Mouse (Mus musculus): ENCODE data around the gene C530025M09Rik. TPM values are rescaled to one million over a fixed set of nuclear protein-coding genes. Genes with fewer than 3 reads are reported as not detected.

The C530025M09Rik gene
- polyA plus RNA-seq (2014; fragmentation: Nextera tagmentation; extraction: Ambion mirVana), result not detected in 2 replicates

DNA sequence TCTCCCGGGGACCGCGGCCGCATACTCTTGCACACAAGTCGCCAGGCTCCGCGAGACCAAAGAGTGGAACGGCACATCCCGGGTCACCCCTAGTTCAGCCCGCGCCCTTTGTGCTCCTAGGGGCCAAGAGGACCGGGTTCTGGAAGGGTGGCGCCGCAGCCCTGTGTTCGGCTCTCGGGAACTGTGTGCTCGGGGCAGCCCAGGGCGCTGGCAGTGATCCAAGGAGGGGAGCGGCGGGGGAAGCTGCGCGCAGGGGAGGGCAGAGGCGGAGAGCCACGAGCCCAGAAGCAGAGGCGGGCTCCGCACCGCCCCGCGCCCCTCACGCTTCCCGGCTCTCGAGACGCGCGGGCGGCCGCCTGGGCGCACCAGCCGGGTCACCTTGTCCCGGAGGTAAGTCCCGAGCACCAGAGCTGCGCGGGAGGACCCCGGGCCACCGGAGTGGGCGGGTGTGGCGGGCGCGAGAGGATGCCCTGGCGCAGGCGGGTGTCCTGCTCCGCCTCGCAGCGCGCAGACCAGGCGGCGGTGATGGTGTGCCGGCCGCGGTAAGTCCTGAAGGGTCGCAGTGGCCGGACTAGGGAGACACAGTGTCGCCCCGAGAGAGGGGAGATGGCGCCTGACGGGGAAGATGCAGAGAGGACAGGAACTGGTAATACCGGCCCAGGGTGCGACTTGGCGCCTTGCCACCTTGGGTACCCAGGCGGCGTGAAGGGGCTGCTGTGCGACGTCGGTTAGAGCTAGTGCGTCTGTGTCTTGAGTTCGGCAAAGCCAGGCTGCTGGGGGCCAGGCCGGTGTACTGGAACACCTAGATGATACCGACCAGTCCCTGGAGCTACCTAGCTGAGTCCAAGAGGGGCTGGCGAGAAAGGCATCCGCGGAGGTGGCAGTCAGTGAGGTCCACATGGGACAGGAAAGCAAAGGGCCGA is at the start of gene C530025M09Rik:
TSS of gene C530025M09Rik (minus strand) at position 678 of the 923 bp plus-strand sequence.
- Histone ChIP-seq H3K27ac (replicated peaks in 1 of 2; ENCODE audit: control insufficient read depth in 1 of 2, insufficient read depth in 1 of 2, low read depth in 2 of 2, low read length in 2 of 2) (no peak within 1 kb of the TSS), H3K9me3 (ENCODE audit: control insufficient read depth, low read length) (no peaks in the 10 kb centered on the region), H3K27me3 (ENCODE audit: control insufficient read depth, insufficient read depth, low read length) (peaks cover 50% of the 10 kb centered on the region), H3K9ac (ENCODE audit: low read length) (peak within 1 kb of the TSS; percentile 54), H3K4me3 (ENCODE audit: control insufficient read depth in 1 of 2, insufficient read depth in 1 of 2, low read depth in 1 of 2, low read length in 2 of 2) (peak within 1 kb of the TSS; percentile 50 to 55), H3K4me1 (ENCODE audit: control insufficient read depth in 2 of 2, insufficient read depth in 2 of 2, low read length in 2 of 2) (peaks cover 11 to 14% of the 10 kb centered on the region in 2 experiments), H3K4me2 (ENCODE audit: low read length) (peak within 1 kb of the TSS; percentile 94), H3K36me3 (ENCODE audit: control insufficient read depth, insufficient read depth, low read length) (no peaks in the 10 kb centered on the region)
- WGBS, result under 1% methylated on average over 80 of the region's 82 CpGs
- ATAC-seq (ENCODE audit: insufficient number of reproducible peaks, insufficient read depth, low FRiP score, low read depth), result peak; percentile 58; the same call in 1 of the 2 replicates

DNA sequence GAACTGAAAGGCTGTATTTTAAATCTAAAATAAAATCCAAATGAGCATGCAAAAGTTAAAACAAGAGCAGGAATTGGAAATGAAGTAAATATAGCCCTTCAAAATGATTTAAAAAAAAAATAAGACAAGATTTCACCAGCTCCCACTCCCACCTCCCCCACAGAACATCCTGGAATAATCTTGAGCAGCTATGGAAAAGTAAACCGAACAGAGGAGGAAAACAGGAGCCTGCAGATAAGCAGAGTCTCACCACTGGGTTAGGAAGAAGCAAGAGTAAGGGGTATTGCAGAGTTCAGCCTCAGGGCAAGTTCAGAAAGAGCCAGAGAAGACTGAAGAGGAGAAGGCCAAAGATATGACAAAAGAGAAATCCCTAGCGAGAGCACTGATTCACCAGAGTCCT is 46.9 kb upstream of the C530025M09Rik start:
- Histone ChIP-seq H3K9ac (ENCODE audit: low read length) (no peak overlapping the region), H3K4me1 (ENCODE audit: control insufficient read depth in 2 of 2, insufficient read depth in 2 of 2, low read length in 2 of 2) (peaks cover 0 to 2% of the 10 kb centered on the region in 2 experiments; a peak in 1 of 4 replicates), H3K27me3 (ENCODE audit: control insufficient read depth, insufficient read depth, low read length) (no peaks in the 10 kb centered on the region), H3K27ac (replicated peaks in 1 of 2; ENCODE audit: control insufficient read depth in 1 of 2, insufficient read depth in 1 of 2, low read depth in 2 of 2, low read length in 2 of 2) (no peak overlapping the region), H3K36me3 (ENCODE audit: control insufficient read depth, insufficient read depth, low read length) (no peaks in the 10 kb centered on the region), H3K9me3 (ENCODE audit: control insufficient read depth, low read length) (no peaks in the 10 kb centered on the region), H3K4me2 (ENCODE audit: low read length) (no peak overlapping the region), H3K4me3 (ENCODE audit: control insufficient read depth in 1 of 2, insufficient read depth in 1 of 2, low read depth in 1 of 2, low read length in 2 of 2) (no peak overlapping the region)
- no peak for ATAC-seq (ENCODE audit: insufficient number of reproducible peaks, insufficient read depth, low FRiP score, low read depth)
- 26% methylated on average over 2 of the region's 2 CpGs for WGBS

- Histone ChIP-seq H3K9ac (ENCODE audit: low read length) (no peak overlapping the region), H3K4me1 (ENCODE audit: control insufficient read depth in 2 of 2, insufficient read depth in 2 of 2, low read length in 2 of 2) (peaks cover 0 to 2% of the 10 kb centered on the region in 2 experiments; a peak in 1 of 4 replicates), H3K27me3 (ENCODE audit: control insufficient read depth, insufficient read depth, low read length) (no peaks in the 10 kb centered on the region), H3K36me3 (ENCODE audit: control insufficient read depth, insufficient read depth, low read length) (no peaks in the 10 kb centered on the region), H3K9me3 (ENCODE audit: control insufficient read depth, low read length) (no peaks in the 10 kb centered on the region), H3K27ac (replicated peaks in 1 of 2; ENCODE audit: control insufficient read depth in 1 of 2, insufficient read depth in 1 of 2, low read depth in 2 of 2, low read length in 2 of 2) (no peak overlapping the region), H3K4me2 (ENCODE audit: low read length) (no peak overlapping the region), H3K4me3 (ENCODE audit: control insufficient read depth in 1 of 2, insufficient read depth in 1 of 2, low read depth in 1 of 2, low read length in 2 of 2) (no peak overlapping the region)
- peak; percentile 39; the same call in 1 of the 2 replicates for ATAC-seq (ENCODE audit: insufficient number of reproducible peaks, insufficient read depth, low FRiP score, low read depth)
- WGBS, result 51% methylated on average over 3 of the region's 3 CpGs
These were observed 42.3 kb upstream of the C530025M09Rik start for GRCm38 (mm10) chr2:149873346-149873745.

- 83% methylated on average over 4 of the region's 4 CpGs for WGBS
- Histone ChIP-seq H3K9ac (ENCODE audit: low read length) (no peak overlapping the region), H3K4me1 (ENCODE audit: control insufficient read depth in 2 of 2, insufficient read depth in 2 of 2, low read length in 2 of 2) (peaks cover 0 to 2% of the 10 kb centered on the region in 2 experiments; a peak in 1 of 4 replicates), H3K27ac (replicated peaks in 1 of 2; ENCODE audit: control insufficient read depth in 1 of 2, insufficient read depth in 1 of 2, low read depth in 2 of 2, low read length in 2 of 2) (no peak overlapping the region), H3K4me3 (ENCODE audit: control insufficient read depth in 1 of 2, insufficient read depth in 1 of 2, low read depth in 1 of 2, low read length in 2 of 2) (no peak overlapping the region), H3K36me3 (ENCODE audit: control insufficient read depth, insufficient read depth, low read length) (no peaks in the 10 kb centered on the region), H3K27me3 (ENCODE audit: control insufficient read depth, insufficient read depth, low read length) (no peaks in the 10 kb centered on the region), H3K9me3 (ENCODE audit: control insufficient read depth, low read length) (no peaks in the 10 kb centered on the region), H3K4me2 (ENCODE audit: low read length) (no peak overlapping the region)
- ATAC-seq (ENCODE audit: insufficient number of reproducible peaks, insufficient read depth, low FRiP score, low read depth), result no peak
These were observed 41.5 kb upstream of the C530025M09Rik start for GRCm38 (mm10) chr2:149872496-149872895.

GRCm38 (mm10) chr2:149870496-149870895 is 39.5 kb upstream of the C530025M09Rik start:
- ATAC-seq (ENCODE audit: insufficient number of reproducible peaks, insufficient read depth, low FRiP score, low read depth), result no peak
- Histone ChIP-seq H3K4me3 (ENCODE audit: control insufficient read depth in 1 of 2, insufficient read depth in 1 of 2, low read depth in 1 of 2, low read length in 2 of 2) (no peak overlapping the region), H3K36me3 (ENCODE audit: control insufficient read depth, insufficient read depth, low read length) (no peaks in the 10 kb centered on the region), H3K9ac (ENCODE audit: low read length) (no peak overlapping the region), H3K27ac (replicated peaks in 1 of 2; ENCODE audit: control insufficient read depth in 1 of 2, insufficient read depth in 1 of 2, low read depth in 2 of 2, low read length in 2 of 2) (no peak overlapping the region), H3K4me1 (ENCODE audit: control insufficient read depth in 2 of 2, insufficient read depth in 2 of 2, low read length in 2 of 2) (peaks cover 0 to 2% of the 10 kb centered on the region in 2 experiments; a peak in 1 of 4 replicates), H3K27me3 (ENCODE audit: control insufficient read depth, insufficient read depth, low read length) (no peaks in the 10 kb centered on the region), H3K9me3 (ENCODE audit: control insufficient read depth, low read length) (no peaks in the 10 kb centered on the region), H3K4me2 (ENCODE audit: low read length) (no peak overlapping the region)
- WGBS, result 73% methylated on average over 2 of the region's 2 CpGs

- no peak overlapping the region for H3K9ac ChIP-seq (ENCODE audit: low read length)
- no peak overlapping the region for H3K4me2 ChIP-seq (ENCODE audit: low read length)
- no peaks in the 10 kb centered on the region for H3K27me3 ChIP-seq (ENCODE audit: control insufficient read depth, insufficient read depth, low read length)
- no peaks in the 10 kb centered on the region for H3K4me1 ChIP-seq (ENCODE audit: control insufficient read depth in 2 of 2, insufficient read depth in 2 of 2, low read length in 2 of 2)
- no peak overlapping the region for H3K27ac ChIP-seq (replicated peaks in 1 of 2; ENCODE audit: control insufficient read depth in 1 of 2, insufficient read depth in 1 of 2, low read depth in 2 of 2, low read length in 2 of 2)
- H3K4me3 ChIP-seq (ENCODE audit: control insufficient read depth in 1 of 2, insufficient read depth in 1 of 2, low read depth in 1 of 2, low read length in 2 of 2), result no peak overlapping the region
- 71% methylated on average over 5 of the region's 5 CpGs for WGBS
- no peaks in the 10 kb centered on the region for H3K9me3 ChIP-seq (ENCODE audit: control insufficient read depth, low read length)
- no peak for ATAC-seq (ENCODE audit: insufficient number of reproducible peaks, insufficient read depth, low FRiP score, low read depth)
- no peaks in the 10 kb centered on the region for H3K36me3 ChIP-seq (ENCODE audit: control insufficient read depth, insufficient read depth, low read length)
These were observed 35.0 kb upstream of the C530025M09Rik start for GRCm38 (mm10) chr2:149865914-149866435.

DNA sequence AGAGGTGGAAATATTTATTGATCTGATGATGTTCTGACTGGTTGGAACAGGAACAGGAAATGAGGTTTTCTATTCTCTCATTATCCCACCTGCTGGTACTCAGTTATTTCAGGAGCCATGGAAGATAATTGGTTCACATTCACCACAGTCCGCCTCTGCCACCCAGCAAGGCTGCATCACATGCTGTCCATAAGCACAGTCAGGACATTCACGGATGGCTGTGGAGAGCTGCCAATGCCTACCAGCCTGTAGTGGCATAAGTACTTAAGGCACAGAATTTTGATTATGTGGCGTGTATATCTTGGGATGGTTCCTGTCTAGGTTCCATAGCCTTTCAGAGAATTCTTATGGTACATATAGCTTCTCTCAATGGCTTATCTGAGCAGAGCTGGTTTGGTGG is 30.0 kb upstream of the C530025M09Rik start:
- 87% methylated on average over 3 of the region's 3 CpGs for WGBS
- no peak for ATAC-seq (ENCODE audit: insufficient number of reproducible peaks, insufficient read depth, low FRiP score, low read depth)

More for the DNA sequence above, 30.0 kb upstream of the C530025M09Rik start:
- Histone ChIP-seq H3K36me3 (ENCODE audit: control insufficient read depth, insufficient read depth, low read length) (no peaks in the 10 kb centered on the region), H3K9me3 (ENCODE audit: control insufficient read depth, low read length) (no peaks in the 10 kb centered on the region), H3K9ac (ENCODE audit: low read length) (no peak overlapping the region), H3K27me3 (ENCODE audit: control insufficient read depth, insufficient read depth, low read length) (no peaks in the 10 kb centered on the region), H3K4me3 (ENCODE audit: control insufficient read depth in 1 of 2, insufficient read depth in 1 of 2, low read depth in 1 of 2, low read length in 2 of 2) (no peak overlapping the region), H3K4me2 (ENCODE audit: low read length) (no peak overlapping the region), H3K27ac (replicated peaks in 1 of 2; ENCODE audit: control insufficient read depth in 1 of 2, insufficient read depth in 1 of 2, low read depth in 2 of 2, low read length in 2 of 2) (no peak overlapping the region), H3K4me1 (ENCODE audit: control insufficient read depth in 2 of 2, insufficient read depth in 2 of 2, low read length in 2 of 2) (no peaks in the 10 kb centered on the region)
